Mouse (Mus musculus) lung, embryonic 14.5 days (tissue): ENCODE data around the gene Cep55. TPM values are rescaled to one million over a fixed set of nuclear protein-coding genes. Genes with fewer than 3 reads are reported as not detected.
A peak's percentile ranks its signal among the peaks of the same experiment; 100 is the strongest.

ENCODE experiments used
- ATAC-seq: fragments of 200-750 bp; cut with Nextera tagmentation; 2 replicates; pipeline ENCODE4 v1.8.0; 2017; ENCODE audit warnings: mild to moderate bottlenecking, moderate TSS enrichment, moderate library complexity; ENCODE audit not compliant: insufficient read depth
- DNase-seq: peaks from one replicate; pipeline ENCODE4 v3.0.0-alpha.2; 2015
- H3K27ac ChIP-seq: fragments of 300-500 bp; sonication (generic); 2 replicates; pipeline ENCODE4 v1.5.1; 2014; ENCODE audit warnings: low read depth, mild to moderate bottlenecking, moderate library complexity
- H3K27me3 ChIP-seq: fragments of 300-500 bp; sonication (generic); 2 replicates; pipeline ENCODE4 v1.6.1; 2014; ENCODE audit warnings: low read length, control low read depth; ENCODE audit not compliant: insufficient read depth
- H3K36me3 ChIP-seq: fragments of 300-500 bp; sonication (generic); 2 replicates; pipeline ENCODE4 v1.6.1; 2014; ENCODE audit warnings: control low read depth; ENCODE audit not compliant: insufficient read depth
- H3K4me1 ChIP-seq: fragments of 300-500 bp; sonication (generic); 2 replicates; pipeline ENCODE4 v1.6.1; 2014; ENCODE audit warnings: antibody characterized with exemption, control low read depth; ENCODE audit not compliant: insufficient read depth
- H3K4me2 ChIP-seq: fragments of 300-500 bp; sonication (generic); 2 replicates; pipeline ENCODE4 v1.6.1; 2014; ENCODE audit warnings: mild to moderate bottlenecking
- H3K4me3 ChIP-seq: fragments of 300-500 bp; sonication (generic); 2 replicates; pipeline ENCODE4 v1.5.1; 2014; ENCODE audit warnings: low read depth, low read length
- H3K9ac ChIP-seq: fragments of 300-500 bp; sonication (generic); 2 replicates; pipeline ENCODE4 v1.6.1; 2014
- H3K9me3 ChIP-seq: fragments of 300-500 bp; sonication (generic); 2 replicates; pipeline ENCODE4 v1.6.1; 2016; ENCODE audit warnings: low read depth, low read length, control low read depth
- CTCF ChIP-seq: IDR thresholded peaks from 2 replicates; pipeline ENCODE4 v1.5.1; 2016; ENCODE audit warnings: antibody characterized with exemption, low read depth
- WGBS: fragments of 180-500 bp; shearing (Covaris S2); extraction: QIAGEN DNeasy Blood & Tissue Kit; methylation state at CpG from one replicate; pipeline ENCODE4 v1.1.7; 2014; 5-methylcytosine and 5-hydroxymethylcytosine counted together
- polyA plus RNA-seq: library from polyadenylated mRNA; unstranded; fragments of >200 nt; fragmentation: Nextera tagmentation; extraction: Ambion mirVana; gene quantifications from 2 replicates; pipeline ENCODE4 v1.2.1, GENCODE M21; 2014

The Cep55 gene
- polyA plus RNA-seq, 1 experiment from 2014 or later: 47.7 TPM

GRCm38 (mm10) chr19:38081361-38081760, 26.6 kb downstream of the Cep55 start:
- TF ChIP-seq CTCF: no peak
- H3K36me3 ChIP-seq: no peaks in the 10 kb centered on the region
- 65% methylated on average over 3 of the region's 3 CpGs for WGBS

DNA sequence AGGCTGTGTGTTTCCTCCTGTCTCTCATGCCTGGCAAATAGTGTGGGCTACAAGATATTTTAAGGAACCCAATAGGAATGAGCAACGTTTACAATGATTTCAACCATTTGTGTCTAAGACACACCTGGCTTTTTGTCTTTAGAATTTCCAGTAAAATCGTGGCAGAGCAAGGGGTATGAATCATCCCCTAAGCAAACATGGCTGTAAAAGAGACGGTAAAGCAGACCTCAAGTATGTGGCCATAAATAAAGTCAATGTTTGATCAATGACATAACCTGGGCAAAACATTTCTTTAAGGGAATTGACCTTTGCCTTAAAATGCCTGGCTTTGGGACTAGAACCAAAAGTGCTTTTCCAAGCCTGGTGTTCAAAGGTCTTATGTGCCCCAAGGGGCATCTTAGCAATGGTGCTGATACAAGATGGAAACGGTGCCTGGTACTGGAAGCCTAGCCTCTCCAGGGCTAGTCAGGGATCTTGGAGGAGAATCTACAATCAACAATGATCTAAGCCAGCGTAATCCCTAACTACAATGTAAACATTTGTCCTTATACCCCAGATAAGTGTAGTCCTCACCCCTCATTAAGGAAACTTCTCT, 28.2 kb downstream of the Cep55 start:
- DNase-seq (peak; percentile 6), ATAC-seq (no peak)
- H3K27ac ChIP-seq: no peak overlapping the region
- TF ChIP-seq CTCF: no peak
- no peak overlapping the region for H3K9ac ChIP-seq
- H3K4me3 ChIP-seq: no peak overlapping the region
- H3K27me3 ChIP-seq: no peaks in the 10 kb centered on the region
- 39% methylated on average over 5 of the region's 5 CpGs for WGBS
- H3K4me1 ChIP-seq: 0 out of 2 replicates have a peak, but pooled peaks cover 3% of the 10 kb centered on the region
- no peak overlapping the region for H3K4me2 ChIP-seq
- H3K9me3 ChIP-seq: no peaks in the 10 kb centered on the region
- no peaks in the 10 kb centered on the region for H3K36me3 ChIP-seq

More at GRCm38 (mm10) chr19:38081361-38081760, 26.6 kb downstream of the Cep55 start:
- no peak overlapping the region for H3K4me2 ChIP-seq
- H3K4me3 ChIP-seq: no peak overlapping the region
- H3K4me1 ChIP-seq: no peaks in the 10 kb centered on the region
- no peak overlapping the region for H3K9ac ChIP-seq
- ATAC-seq (no peak), DNase-seq (no peak)
- H3K27ac ChIP-seq: no peak overlapping the region
- no peaks in the 10 kb centered on the region for H3K27me3 ChIP-seq
- no peaks in the 10 kb centered on the region for H3K9me3 ChIP-seq

DNA sequence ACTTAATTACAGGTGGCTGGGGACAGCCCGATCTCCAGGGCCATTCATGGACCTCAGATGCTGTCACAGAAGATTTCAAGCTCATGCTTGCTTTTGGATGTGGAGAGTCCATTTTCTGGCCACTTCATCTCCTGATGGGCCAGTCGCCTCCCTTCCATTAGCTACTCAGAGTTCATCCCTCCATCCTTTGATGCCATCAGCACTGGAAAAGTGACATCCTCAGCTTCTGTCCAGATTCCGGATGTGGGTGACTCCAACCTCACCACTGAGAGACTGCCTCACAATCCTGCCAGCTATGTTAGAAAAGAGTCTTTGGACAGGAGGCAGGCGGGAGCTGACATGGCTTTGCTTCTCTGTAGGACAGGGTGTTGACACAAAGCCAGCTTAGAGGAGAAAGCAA, 31.0 kb downstream of the Cep55 start:
- no peak overlapping the region for H3K9ac ChIP-seq
- H3K4me1 ChIP-seq: 0 out of 2 replicates have a peak, but pooled peaks cover 3% of the 10 kb centered on the region
- no peak overlapping the region for H3K27ac ChIP-seq
- ATAC-seq (no peak), DNase-seq (no peak)
- no peak for TF ChIP-seq CTCF
- WGBS: 81% methylated on average over 4 of the region's 4 CpGs
- H3K36me3 ChIP-seq: no peaks in the 10 kb centered on the region
- H3K4me2 ChIP-seq: no peak overlapping the region
- H3K9me3 ChIP-seq: no peaks in the 10 kb centered on the region
- H3K4me3 ChIP-seq: no peak overlapping the region
- H3K27me3 ChIP-seq: no peaks in the 10 kb centered on the region

- Histone ChIP-seq H3K27me3 (no peaks in the 10 kb centered on the region), H3K27ac (no peak overlapping the region), H3K9ac (no peak overlapping the region), H3K4me1 (0 out of 2 replicates have a peak, but pooled peaks cover 3% of the 10 kb centered on the region), H3K36me3 (no peaks in the 10 kb centered on the region), H3K9me3 (no peaks in the 10 kb centered on the region), H3K4me2 (no peak overlapping the region), H3K4me3 (no peak overlapping the region)
- peak; percentile 89 for DNase-seq
- TF ChIP-seq CTCF: peak; percentile 76
- peak; percentile 88 for ATAC-seq
- WGBS: 46% methylated on average over 11 of the region's 11 CpGs
Observed at GRCm38 (mm10) chr19:38086948-38087551, 32.2 kb downstream of the Cep55 start.

DNA sequence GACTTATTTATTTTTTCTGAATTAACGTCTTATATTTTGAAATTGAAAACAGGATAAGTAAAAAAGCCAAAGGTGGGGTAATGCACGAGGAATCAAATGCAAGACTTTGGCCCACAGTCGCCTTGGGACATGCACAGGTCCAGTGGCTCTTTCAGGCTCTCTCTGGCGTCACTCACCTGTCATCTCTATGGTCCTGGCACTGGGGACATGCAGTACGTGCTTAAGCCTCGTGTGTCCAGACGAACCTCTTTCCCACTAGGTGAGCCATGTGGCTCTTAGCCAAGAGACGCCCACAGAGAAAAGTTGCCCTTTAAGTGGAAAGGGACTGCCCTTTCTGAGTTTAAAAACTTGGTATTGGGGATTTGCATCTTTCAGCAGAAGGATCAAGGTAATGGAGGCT, 34.5 kb downstream of the Cep55 start:
- no peak for TF ChIP-seq CTCF
- Histone ChIP-seq H3K4me1 (0 out of 2 replicates have a peak, but pooled peaks cover 3% of the 10 kb centered on the region), H3K27me3 (no peaks in the 10 kb centered on the region), H3K27ac (no peak overlapping the region), H3K4me2 (no peak overlapping the region), H3K4me3 (no peak overlapping the region), H3K36me3 (no peaks in the 10 kb centered on the region), H3K9ac (no peak overlapping the region), H3K9me3 (no peaks in the 10 kb centered on the region)
- WGBS: 68% methylated on average over 8 of the region's 8 CpGs
- no peak for DNase-seq
- ATAC-seq: no peak

GRCm38 (mm10) chr19:38091512-38091985, 36.7 kb downstream of the Cep55 start:
- Histone ChIP-seq H3K9me3 (no peaks in the 10 kb centered on the region), H3K27me3 (peaks cover 10% of the 10 kb centered on the region), H3K9ac (no peak overlapping the region), H3K4me3 (no peak overlapping the region), H3K4me2 (no peak overlapping the region), H3K27ac (no peak overlapping the region), H3K36me3 (no peaks in the 10 kb centered on the region), H3K4me1 (0 out of 2 replicates have a peak, but pooled peaks cover 3% of the 10 kb centered on the region)
- no peak for DNase-seq
- 42% methylated on average over 4 of the region's 4 CpGs for WGBS
- peak; percentile 53; the same call in 1 of the 2 replicates for ATAC-seq
- TF ChIP-seq CTCF: no peak

DNA sequence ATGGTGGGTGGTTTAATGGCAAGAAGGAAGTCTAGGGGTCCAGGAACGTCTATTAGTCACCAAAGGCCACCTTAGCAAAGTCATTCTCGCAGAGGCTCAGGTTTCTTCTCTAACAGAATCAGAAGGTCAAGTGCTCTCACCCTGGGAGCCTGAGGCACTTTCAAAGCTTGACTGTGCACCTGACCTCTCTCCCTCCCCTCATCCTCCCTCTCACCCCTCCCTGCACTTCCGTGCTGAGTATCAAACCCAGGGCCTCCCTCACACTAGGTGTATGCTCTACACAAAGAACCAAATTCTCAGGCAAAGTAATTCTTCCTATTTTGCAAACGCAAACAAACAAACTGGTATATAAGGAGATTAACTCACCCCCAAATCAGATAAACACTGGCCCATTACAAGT, 41.4 kb downstream of the Cep55 start:
- DNase-seq: no peak
- Histone ChIP-seq H3K9ac (no peak overlapping the region), H3K27me3 (peaks cover 36% of the 10 kb centered on the region), H3K4me1 (no peaks in the 10 kb centered on the region), H3K4me3 (no peak overlapping the region), H3K36me3 (no peaks in the 10 kb centered on the region), H3K4me2 (no peak overlapping the region), H3K9me3 (no peaks in the 10 kb centered on the region), H3K27ac (no peak overlapping the region)
- 8% methylated on average over 4 of the region's 4 CpGs for WGBS
- no peak for TF ChIP-seq CTCF
- no peak; the same call in 1 of the 2 replicates for ATAC-seq
